Mouse (Mus musculus): Measurements from ENCODE around the gene Aff3. TPM values are rescaled to one million over a fixed set of nuclear protein-coding genes. Genes with fewer than 3 reads are reported as not detected.

Aff3 gene
- polyA plus RNA-seq, 1 experiment from 2014 or later = 29.5 TPM

- Histone ChIP-seq H3K9ac (no peak overlapping the region), H3K36me3 (replicated peaks; ENCODE audit: control insufficient read depth, insufficient read depth) (no peaks in the 10 kb centered on the region), H3K4me1 (replicated peaks; ENCODE audit: control insufficient read depth, insufficient read depth, low read length) (peaks cover 51% of the 10 kb centered on the region), H3K27ac (peak overlapping the region; percentile 40; the same call in 1 of the 2 replicates), H3K27me3 (ENCODE audit: control insufficient read depth, insufficient read depth, low read length) (no peaks in the 10 kb centered on the region), H3K4me3 (replicated peaks; ENCODE audit: low read length) (no peak overlapping the region), H3K4me2 (replicated peaks) (0 out of 2 replicates have a peak overlapping the region, but pooled peaks have one; percentile 1), H3K9me3 (ENCODE audit: control insufficient read depth, low read length) (no peaks in the 10 kb centered on the region)
- DNase-seq (ENCODE audit: low spot score) (peak; percentile 69), ATAC-seq (ENCODE audit: low FRiP score) (peak; percentile 75)
- WGBS = 18% methylated on average over 12 of the region's 12 CpGs
Observed at GRCm38 (mm10) chr1:38545282-38545945, 119.3 kb downstream of the Aff3 start.

- WGBS = 9% methylated on average over 3 of the region's 3 CpGs
Observed at GRCm38 (mm10) chr1:38544501-38544900, 120.3 kb downstream of the Aff3 start.

GRCm38 (mm10) chr1:38541536-38541935, 123.2 kb downstream of the Aff3 start:
- H3K27ac ChIP-seq = no peak overlapping the region
- no peak for DNase-seq (ENCODE audit: low spot score)
- H3K9ac ChIP-seq = no peak overlapping the region
- H3K4me2 ChIP-seq (replicated peaks) = no peak overlapping the region
- no peaks in the 10 kb centered on the region for H3K36me3 ChIP-seq (replicated peaks; ENCODE audit: control insufficient read depth, insufficient read depth)
- H3K4me1 ChIP-seq (replicated peaks; ENCODE audit: control insufficient read depth, insufficient read depth, low read length) = peaks cover 62% of the 10 kb centered on the region
- 64% methylated on average over 4 of the region's 4 CpGs for WGBS
- no peak overlapping the region for H3K4me3 ChIP-seq (replicated peaks; ENCODE audit: low read length)
- no peak for ATAC-seq (ENCODE audit: low FRiP score)
- no peaks in the 10 kb centered on the region for H3K27me3 ChIP-seq (ENCODE audit: control insufficient read depth, insufficient read depth, low read length)
- H3K9me3 ChIP-seq (ENCODE audit: control insufficient read depth, low read length) = no peaks in the 10 kb centered on the region

More at GRCm38 (mm10) chr1:38544501-38544900, 120.3 kb downstream of the Aff3 start:
- H3K36me3 ChIP-seq (replicated peaks; ENCODE audit: control insufficient read depth, insufficient read depth) = no peaks in the 10 kb centered on the region
- ATAC-seq (ENCODE audit: low FRiP score) = no peak
- DNase-seq (ENCODE audit: low spot score) = no peak
- H3K27ac ChIP-seq = peak overlapping the region; percentile 40
- H3K9me3 ChIP-seq (ENCODE audit: control insufficient read depth, low read length) = no peaks in the 10 kb centered on the region
- H3K4me2 ChIP-seq (replicated peaks) = no peak overlapping the region
- peaks cover 54% of the 10 kb centered on the region for H3K4me1 ChIP-seq (replicated peaks; ENCODE audit: control insufficient read depth, insufficient read depth, low read length)
- no peak overlapping the region for H3K9ac ChIP-seq
- H3K27me3 ChIP-seq (ENCODE audit: control insufficient read depth, insufficient read depth, low read length) = no peaks in the 10 kb centered on the region
- no peak overlapping the region for H3K4me3 ChIP-seq (replicated peaks; ENCODE audit: low read length)

GRCm38 (mm10) chr1:38536929-38537540, 127.7 kb downstream of the Aff3 start:
- Histone ChIP-seq H3K9ac (no peak overlapping the region), H3K36me3 (replicated peaks; ENCODE audit: control insufficient read depth, insufficient read depth) (peaks cover 13% of the 10 kb centered on the region), H3K4me1 (replicated peaks; ENCODE audit: control insufficient read depth, insufficient read depth, low read length) (peaks cover 33% of the 10 kb centered on the region), H3K4me2 (replicated peaks) (no peak overlapping the region), H3K27me3 (ENCODE audit: control insufficient read depth, insufficient read depth, low read length) (no peaks in the 10 kb centered on the region), H3K27ac (peak overlapping the region; percentile 52), H3K9me3 (ENCODE audit: control insufficient read depth, low read length) (no peaks in the 10 kb centered on the region), H3K4me3 (replicated peaks; ENCODE audit: low read length) (no peak overlapping the region)
- WGBS = 41% methylated on average over 16 of the region's 16 CpGs
- DNase-seq (ENCODE audit: low spot score) = no peak
- no peak for ATAC-seq (ENCODE audit: low FRiP score)

GRCm38 (mm10) chr1:38532581-38532980, 132.2 kb downstream of the Aff3 start:
- H3K27me3 ChIP-seq (ENCODE audit: control insufficient read depth, insufficient read depth, low read length) = no peaks in the 10 kb centered on the region
- peaks cover 9% of the 10 kb centered on the region for H3K4me1 ChIP-seq (replicated peaks; ENCODE audit: control insufficient read depth, insufficient read depth, low read length)
- H3K9ac ChIP-seq = no peak overlapping the region
- H3K27ac ChIP-seq = no peak overlapping the region
- H3K36me3 ChIP-seq (replicated peaks; ENCODE audit: control insufficient read depth, insufficient read depth) = peaks cover 13% of the 10 kb centered on the region
- no peak for ATAC-seq (ENCODE audit: low FRiP score)
- no peak for DNase-seq (ENCODE audit: low spot score)
- WGBS = 90% methylated on average over 7 of the region's 7 CpGs
- H3K9me3 ChIP-seq (ENCODE audit: control insufficient read depth, low read length) = no peaks in the 10 kb centered on the region
- H3K4me3 ChIP-seq (replicated peaks; ENCODE audit: low read length) = no peak overlapping the region
- H3K4me2 ChIP-seq (replicated peaks) = no peak overlapping the region

GRCm38 (mm10) chr1:38528607-38529006, 136.1 kb downstream of the Aff3 start:
- 90% methylated on average over 5 of the region's 5 CpGs for WGBS
- no peak overlapping the region for H3K27ac ChIP-seq

GRCm38 (mm10) chr1:38526568-38526967, 138.2 kb downstream of the Aff3 start:
- DNase-seq (ENCODE audit: low spot score) = no peak
- Histone ChIP-seq H3K9ac (no peak overlapping the region), H3K4me1 (replicated peaks; ENCODE audit: control insufficient read depth, insufficient read depth, low read length) (no peaks in the 10 kb centered on the region; the same call in 1 of the 2 replicates), H3K9me3 (ENCODE audit: control insufficient read depth, low read length) (no peaks in the 10 kb centered on the region), H3K4me3 (replicated peaks; ENCODE audit: low read length) (no peak overlapping the region), H3K36me3 (replicated peaks; ENCODE audit: control insufficient read depth, insufficient read depth) (peaks cover 20% of the 10 kb centered on the region; the same call in 1 of the 2 replicates), H3K27ac (no peak overlapping the region), H3K4me2 (replicated peaks) (no peak overlapping the region), H3K27me3 (ENCODE audit: control insufficient read depth, insufficient read depth, low read length) (no peaks in the 10 kb centered on the region)
- 94% methylated on average over 5 of the region's 5 CpGs for WGBS
- no peak for ATAC-seq (ENCODE audit: low FRiP score)

More at GRCm38 (mm10) chr1:38528607-38529006, 136.1 kb downstream of the Aff3 start:
- no peaks in the 10 kb centered on the region; the same call in 1 of the 2 replicates for H3K4me1 ChIP-seq (replicated peaks; ENCODE audit: control insufficient read depth, insufficient read depth, low read length)
- H3K9ac ChIP-seq = no peak overlapping the region
- no peak overlapping the region for H3K4me2 ChIP-seq (replicated peaks)
- no peak for ATAC-seq (ENCODE audit: low FRiP score)
- H3K36me3 ChIP-seq (replicated peaks; ENCODE audit: control insufficient read depth, insufficient read depth) = peaks cover 20% of the 10 kb centered on the region; the same call in 1 of the 2 replicates
- H3K27me3 ChIP-seq (ENCODE audit: control insufficient read depth, insufficient read depth, low read length) = no peaks in the 10 kb centered on the region
- H3K9me3 ChIP-seq (ENCODE audit: control insufficient read depth, low read length) = no peaks in the 10 kb centered on the region
- no peak overlapping the region for H3K4me3 ChIP-seq (replicated peaks; ENCODE audit: low read length)
- no peak for DNase-seq (ENCODE audit: low spot score)

- Histone ChIP-seq H3K9ac (no peak overlapping the region), H3K27me3 (ENCODE audit: control insufficient read depth, insufficient read depth, low read length) (no peaks in the 10 kb centered on the region), H3K36me3 (replicated peaks; ENCODE audit: control insufficient read depth, insufficient read depth) (peaks cover 20% of the 10 kb centered on the region; the same call in 1 of the 2 replicates), H3K27ac (no peak overlapping the region), H3K4me3 (replicated peaks; ENCODE audit: low read length) (no peak overlapping the region), H3K4me2 (replicated peaks) (no peak overlapping the region), H3K4me1 (replicated peaks; ENCODE audit: control insufficient read depth, insufficient read depth, low read length) (no peaks in the 10 kb centered on the region), H3K9me3 (ENCODE audit: control insufficient read depth, low read length) (no peaks in the 10 kb centered on the region)
- WGBS = 97% methylated on average over 11 of the region's 11 CpGs
- ATAC-seq (ENCODE audit: low FRiP score) (no peak), DNase-seq (ENCODE audit: low spot score) (no peak)
Observed at GRCm38 (mm10) chr1:38521651-38522050, 143.1 kb downstream of the Aff3 start.

- 50% methylated on average over 1 of the region's 1 CpGs for WGBS
- no peaks in the 10 kb centered on the region for H3K27me3 ChIP-seq (ENCODE audit: control insufficient read depth, insufficient read depth, low read length)
Observed at GRCm38 (mm10) chr1:38516225-38516624, 148.5 kb downstream of the Aff3 start.

More at GRCm38 (mm10) chr1:38516225-38516624, 148.5 kb downstream of the Aff3 start:
- Histone ChIP-seq H3K9ac (no peak overlapping the region), H3K27ac (no peak overlapping the region), H3K4me1 (replicated peaks; ENCODE audit: control insufficient read depth, insufficient read depth, low read length) (peaks cover 31% of the 10 kb centered on the region), H3K4me3 (replicated peaks; ENCODE audit: low read length) (no peak overlapping the region), H3K4me2 (replicated peaks) (no peak overlapping the region), H3K36me3 (replicated peaks; ENCODE audit: control insufficient read depth, insufficient read depth) (no peaks in the 10 kb centered on the region), H3K9me3 (ENCODE audit: control insufficient read depth, low read length) (no peaks in the 10 kb centered on the region)
- no peak for ATAC-seq (ENCODE audit: low FRiP score)
- DNase-seq (ENCODE audit: low spot score) = no peak

Data from hindbrain, embryonic 14.5 days (tissue).